Mouse (Mus musculus): ENCODE measurements around the gene Pcp2. TPM values are rescaled to one million over a fixed set of nuclear protein-coding genes. Genes with fewer than 3 reads are reported as not detected.

The Pcp2 gene
- polyA plus RNA-seq, 1 experiment from 2014 or later = 0.37 TPM

DNA sequence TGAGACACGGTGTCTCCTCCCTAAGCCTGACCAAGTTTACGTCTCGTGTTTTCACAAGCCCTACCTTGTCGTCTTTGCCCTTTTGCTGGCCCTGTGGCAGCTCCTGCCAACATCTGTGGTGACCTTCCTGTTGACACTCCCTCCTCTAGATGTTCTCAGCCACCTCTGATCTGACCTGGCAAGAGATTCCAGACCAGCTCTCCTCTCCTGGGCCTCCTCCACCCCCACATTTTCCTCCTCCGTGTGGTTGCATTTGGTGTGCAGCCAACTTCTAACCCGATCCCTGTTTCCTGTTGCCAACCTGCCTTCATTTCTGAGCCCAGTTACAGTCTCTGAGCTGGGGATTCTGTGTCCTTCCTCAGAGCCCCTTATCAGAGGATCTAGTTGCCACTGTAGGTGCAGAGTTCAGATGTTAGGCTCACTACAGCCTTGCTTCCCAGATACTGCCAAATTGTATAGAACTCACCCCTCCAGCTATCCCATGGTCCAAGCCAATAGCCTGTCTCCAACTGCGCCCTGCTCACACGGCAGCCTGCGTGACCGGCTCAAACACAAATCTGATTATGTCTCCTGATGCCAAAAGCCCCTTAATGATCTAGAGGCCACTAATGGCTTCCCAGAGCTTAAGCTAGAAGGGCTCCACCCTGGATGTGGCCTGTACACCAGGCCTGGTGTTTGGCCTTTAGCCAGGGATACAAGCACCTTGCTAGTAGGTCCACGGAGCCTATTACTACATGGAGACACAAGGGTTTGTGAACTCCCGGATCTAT lies 16.1 kb downstream of the Pcp2 start:
- Histone ChIP-seq H3K4me3 (no peak overlapping the region), H3K27me3 (replicated peaks) (no peaks in the 10 kb centered on the region), H3K9ac (no peak overlapping the region), H3K4me2 (replicated peaks) (no peak overlapping the region), H3K9me3 (no peaks in the 10 kb centered on the region), H3K4me1 (no peaks in the 10 kb centered on the region), H3K27ac (no peak overlapping the region), H3K36me3 (peaks cover 91% of the 10 kb centered on the region)
- WGBS = 93% methylated on average over 12 of the region's 12 CpGs
- no peak for ATAC-seq (ENCODE audit: low FRiP score, low read depth)

DNA sequence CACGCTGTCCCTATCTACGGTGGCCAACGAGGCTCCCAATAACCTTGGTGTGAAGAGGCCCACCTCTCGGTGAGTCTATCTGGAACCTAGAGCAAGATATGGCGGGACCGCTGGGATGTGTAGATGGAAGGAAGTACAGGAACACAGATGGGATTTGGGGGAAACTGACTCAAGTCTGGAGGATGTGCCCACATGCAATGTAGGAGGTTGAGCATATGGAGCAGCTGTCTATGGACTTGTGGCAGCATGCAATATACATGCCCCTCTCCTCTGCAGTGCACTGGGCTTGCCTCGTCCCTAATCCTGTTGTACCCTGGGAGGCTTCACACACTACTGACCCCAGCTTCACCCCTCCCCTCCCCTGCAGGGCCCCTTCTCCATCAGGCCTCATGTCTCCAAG lies 17.5 kb downstream of the Pcp2 start:
- H3K9ac ChIP-seq = no peak overlapping the region
- H3K4me2 ChIP-seq (replicated peaks) = no peak overlapping the region
- ATAC-seq (ENCODE audit: low FRiP score, low read depth) = no peak
- H3K36me3 ChIP-seq = peaks cover 91% of the 10 kb centered on the region
- H3K27ac ChIP-seq = no peak overlapping the region
- no peaks in the 10 kb centered on the region for H3K27me3 ChIP-seq (replicated peaks)
- no peaks in the 10 kb centered on the region for H3K9me3 ChIP-seq
- 89% methylated on average over 7 of the region's 7 CpGs for WGBS
- no peaks in the 10 kb centered on the region for H3K4me1 ChIP-seq
- no peak overlapping the region for H3K4me3 ChIP-seq

DNA sequence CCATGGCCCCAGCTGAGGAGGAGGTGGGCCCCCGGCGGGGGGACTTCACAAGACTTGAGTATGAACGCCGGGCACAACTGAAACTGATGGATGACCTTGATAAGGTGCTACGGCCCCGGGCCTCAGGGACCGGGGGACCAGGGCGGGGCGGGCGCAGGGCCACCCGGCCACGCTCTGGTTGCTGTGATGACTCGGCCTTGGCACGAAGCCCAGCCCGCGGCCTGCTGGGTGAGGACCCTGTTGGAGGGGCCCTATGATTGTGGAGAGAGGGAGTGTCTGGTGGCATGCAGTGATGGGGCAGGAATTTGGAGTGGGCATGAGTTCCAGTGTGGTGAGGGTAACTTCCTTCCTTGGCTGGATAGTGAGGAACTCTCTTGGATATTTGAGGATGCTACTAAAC lies 18.8 kb downstream of the Pcp2 start:
- Histone ChIP-seq H3K4me1 (no peaks in the 10 kb centered on the region), H3K9ac (no peak overlapping the region), H3K9me3 (no peaks in the 10 kb centered on the region), H3K27ac (no peak overlapping the region), H3K27me3 (replicated peaks) (no peaks in the 10 kb centered on the region), H3K4me2 (replicated peaks) (no peak overlapping the region), H3K36me3 (peaks cover 91% of the 10 kb centered on the region), H3K4me3 (no peak overlapping the region)
- WGBS = 91% methylated on average over 16 of the region's 16 CpGs
- ATAC-seq (ENCODE audit: low FRiP score, low read depth) = no peak

DNA sequence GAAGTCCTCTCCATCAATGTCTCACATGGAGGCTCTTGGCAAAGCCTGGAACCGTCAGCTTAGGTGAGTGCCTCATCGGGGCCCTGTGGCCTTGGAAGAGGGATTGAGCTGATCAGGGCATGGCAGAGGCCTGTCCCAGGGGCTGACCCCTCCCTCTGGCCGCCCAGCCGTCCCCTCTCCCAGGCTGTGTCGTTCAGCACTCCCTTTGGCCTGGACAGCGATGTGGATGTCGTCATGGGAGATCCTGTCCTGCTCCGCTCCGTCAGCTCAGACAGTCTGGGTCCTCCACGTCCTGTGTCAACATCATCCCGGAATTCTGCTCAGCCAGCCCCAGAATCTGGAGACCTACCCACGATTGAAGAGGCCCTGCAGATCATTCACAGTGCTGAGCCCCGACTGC lies 21.9 kb downstream of the Pcp2 start:
- H3K9ac ChIP-seq = no peak overlapping the region
- H3K36me3 ChIP-seq = peaks cover 74% of the 10 kb centered on the region
- H3K4me2 ChIP-seq (replicated peaks) = no peak overlapping the region
- no peak overlapping the region for H3K4me3 ChIP-seq
- WGBS = 84% methylated on average over 13 of the region's 13 CpGs
- H3K4me1 ChIP-seq = no peaks in the 10 kb centered on the region
- no peak overlapping the region for H3K27ac ChIP-seq
- no peak for ATAC-seq (ENCODE audit: low FRiP score, low read depth)
- no peaks in the 10 kb centered on the region for H3K27me3 ChIP-seq (replicated peaks)
- H3K9me3 ChIP-seq = no peaks in the 10 kb centered on the region

DNA sequence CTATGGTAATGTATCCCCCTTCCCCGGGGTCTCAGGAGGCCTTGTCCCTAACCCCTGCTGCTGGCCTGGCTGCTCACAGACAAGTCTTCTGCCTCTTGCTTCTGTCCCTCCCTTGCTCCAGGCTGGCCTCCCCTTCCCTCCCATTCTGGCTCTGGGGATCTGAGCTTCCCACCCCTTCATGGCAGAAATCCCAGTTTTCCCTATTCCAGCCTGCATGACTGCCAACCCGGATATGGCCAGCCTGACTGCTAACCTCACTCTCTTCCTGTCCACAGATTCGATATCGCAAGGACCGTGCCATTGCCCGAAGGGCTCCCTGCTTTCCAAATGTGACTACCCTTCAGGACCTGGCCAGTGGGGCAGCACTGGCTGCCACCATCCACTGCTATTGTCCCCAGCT lies 24.9 kb downstream of the Pcp2 start:
- Histone ChIP-seq H3K36me3 (peaks cover 46% of the 10 kb centered on the region), H3K27me3 (replicated peaks) (no peaks in the 10 kb centered on the region), H3K9me3 (no peaks in the 10 kb centered on the region), H3K9ac (no peak overlapping the region), H3K4me3 (no peak overlapping the region), H3K4me1 (no peaks in the 10 kb centered on the region), H3K27ac (no peak overlapping the region), H3K4me2 (replicated peaks) (no peak overlapping the region)
- 94% methylated on average over 6 of the region's 6 CpGs for WGBS
- no peak for ATAC-seq (ENCODE audit: low FRiP score, low read depth)

DNA sequence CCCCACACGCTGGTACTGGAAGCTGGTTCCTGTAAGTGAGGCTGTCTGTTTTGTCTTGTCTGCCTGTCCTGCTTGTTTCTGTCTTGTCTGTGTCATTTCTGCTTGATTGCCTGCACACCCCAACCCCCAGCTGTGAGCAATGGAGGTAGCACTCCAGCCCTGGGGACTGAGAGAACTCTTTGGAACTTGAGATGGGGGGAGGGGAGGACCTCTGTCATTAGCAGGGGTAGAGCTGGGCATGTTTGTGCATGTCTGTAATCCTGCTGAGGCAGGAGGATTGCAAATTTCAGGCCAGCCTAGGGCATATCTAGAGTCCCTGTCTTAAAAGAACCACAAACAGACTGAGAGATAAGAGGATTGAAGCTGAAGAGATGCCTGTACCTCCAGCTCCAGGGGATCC lies 26.1 kb downstream of the Pcp2 start:
- no peaks in the 10 kb centered on the region for H3K4me1 ChIP-seq
- no peaks in the 10 kb centered on the region for H3K27me3 ChIP-seq (replicated peaks)
- H3K36me3 ChIP-seq = peaks cover 41% of the 10 kb centered on the region
- H3K9me3 ChIP-seq = no peaks in the 10 kb centered on the region
- no peak overlapping the region for H3K9ac ChIP-seq
- 44% methylated on average over 1 of the region's 1 CpGs for WGBS
- H3K27ac ChIP-seq = no peak overlapping the region
- ATAC-seq (ENCODE audit: low FRiP score, low read depth) = no peak
- H3K4me2 ChIP-seq (replicated peaks) = no peak overlapping the region
- H3K4me3 ChIP-seq = no peak overlapping the region

DNA sequence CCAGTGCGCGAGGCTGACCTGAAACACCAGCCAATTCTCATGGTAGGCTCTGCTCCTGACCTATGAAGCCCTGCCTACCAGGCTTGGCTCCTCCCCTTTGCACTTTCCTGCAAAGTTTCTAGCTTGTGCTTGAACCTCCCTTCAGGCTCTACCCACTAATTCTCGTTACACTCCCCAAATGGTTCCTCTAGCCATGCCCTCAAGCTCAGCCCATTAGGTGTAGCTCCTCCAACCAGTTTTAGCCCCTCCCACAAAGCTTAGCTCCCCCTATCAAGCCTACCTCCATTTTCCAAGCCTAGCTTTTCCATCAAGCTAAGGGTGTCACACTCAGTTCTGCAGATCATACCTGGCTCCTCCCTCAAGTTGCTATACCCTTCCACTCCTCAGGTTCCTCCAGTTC lies 27.3 kb downstream of the Pcp2 start:
- peaks cover 29% of the 10 kb centered on the region for H3K36me3 ChIP-seq
- H3K9me3 ChIP-seq = no peaks in the 10 kb centered on the region
- ATAC-seq (ENCODE audit: low FRiP score, low read depth) = no peak
- no peak overlapping the region for H3K4me2 ChIP-seq (replicated peaks)
- WGBS = 76% methylated on average over 3 of the region's 3 CpGs
- H3K27ac ChIP-seq = no peak overlapping the region
- H3K9ac ChIP-seq = no peak overlapping the region
- H3K4me3 ChIP-seq = no peak overlapping the region
- no peaks in the 10 kb centered on the region for H3K27me3 ChIP-seq (replicated peaks)
- H3K4me1 ChIP-seq = no peaks in the 10 kb centered on the region

GRCm38 (mm10) chr8:3594466-3594865 lies 30.9 kb downstream of the Pcp2 start:
- no peak for ATAC-seq (ENCODE audit: low FRiP score, low read depth)
- Histone ChIP-seq H3K9ac (no peak overlapping the region), H3K4me1 (no peaks in the 10 kb centered on the region), H3K27ac (no peak overlapping the region), H3K4me2 (replicated peaks) (no peak overlapping the region), H3K4me3 (no peak overlapping the region), H3K36me3 (peaks cover 5% of the 10 kb centered on the region; the same call in 1 of the 2 replicates), H3K9me3 (no peaks in the 10 kb centered on the region), H3K27me3 (replicated peaks) (no peaks in the 10 kb centered on the region)
- 87% methylated on average over 2 of the region's 2 CpGs for WGBS

DNA sequence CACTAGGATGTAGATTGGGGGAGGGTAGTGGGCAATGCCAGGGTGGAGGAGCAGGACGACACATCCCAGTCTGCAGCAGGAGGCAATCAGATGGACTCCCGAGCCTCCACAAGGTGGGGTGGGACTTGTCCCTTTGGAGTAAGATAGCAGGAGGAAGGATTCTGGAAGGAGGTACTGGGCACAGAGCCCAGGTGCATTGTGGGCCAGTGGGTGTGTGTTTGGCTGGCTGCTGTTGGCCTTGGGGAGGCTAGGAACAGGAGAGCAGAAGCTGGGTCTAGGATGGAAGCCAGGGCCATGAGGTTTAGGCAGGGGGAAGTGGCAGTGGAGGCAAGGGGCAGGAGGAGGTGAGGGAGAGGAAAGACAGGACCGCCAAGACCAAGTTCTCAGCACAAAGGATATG lies 31.9 kb downstream of the Pcp2 start:
- 77% methylated on average over 3 of the region's 3 CpGs for WGBS

DNA sequence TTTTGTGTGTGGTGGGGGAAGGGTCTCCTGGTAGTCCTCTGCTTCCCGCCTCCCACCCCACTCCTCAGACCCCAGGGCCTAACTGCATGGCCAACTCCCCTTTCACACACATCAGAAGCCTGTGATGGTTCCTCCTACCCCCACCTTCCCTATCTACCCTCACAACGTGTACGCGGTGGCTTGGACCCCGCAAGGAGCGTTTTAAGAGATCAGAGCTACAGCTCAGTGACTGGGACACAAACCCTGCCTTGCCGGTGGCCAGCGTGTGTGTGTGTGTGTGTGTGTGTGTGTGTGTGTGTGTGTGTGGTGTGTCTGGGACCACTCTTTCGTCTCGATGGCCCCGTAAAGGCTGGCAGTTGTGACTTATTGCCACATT lies 37.1 kb downstream of the Pcp2 start:
- no peaks in the 10 kb centered on the region for H3K4me1 ChIP-seq
- H3K4me3 ChIP-seq = peak overlapping the region; percentile 82
- no peaks in the 10 kb centered on the region for H3K36me3 ChIP-seq
- WGBS = 3% methylated on average over 11 of the region's 11 CpGs
- no peak overlapping the region for H3K27ac ChIP-seq
- H3K4me2 ChIP-seq (replicated peaks) = peak overlapping the region; percentile 90
- no peaks in the 10 kb centered on the region for H3K9me3 ChIP-seq
- peak overlapping the region; percentile 82 for H3K9ac ChIP-seq
- H3K27me3 ChIP-seq (replicated peaks) = no peaks in the 10 kb centered on the region
- ATAC-seq (ENCODE audit: low FRiP score, low read depth) = peak; percentile 82

More for the DNA sequence above, 31.9 kb downstream of the Pcp2 start:
- no peaks in the 10 kb centered on the region for H3K27me3 ChIP-seq (replicated peaks)
- H3K4me1 ChIP-seq = no peaks in the 10 kb centered on the region
- no peak overlapping the region for H3K4me2 ChIP-seq (replicated peaks)
- no peak for ATAC-seq (ENCODE audit: low FRiP score, low read depth)
- H3K27ac ChIP-seq = no peak overlapping the region
- H3K36me3 ChIP-seq = no peaks in the 10 kb centered on the region
- no peaks in the 10 kb centered on the region for H3K9me3 ChIP-seq
- no peak overlapping the region for H3K9ac ChIP-seq
- no peak overlapping the region for H3K4me3 ChIP-seq

- Histone ChIP-seq H3K27me3 (replicated peaks) (no peaks in the 10 kb centered on the region), H3K9me3 (no peaks in the 10 kb centered on the region), H3K4me1 (no peaks in the 10 kb centered on the region), H3K4me2 (replicated peaks) (peak overlapping the region; percentile 90), H3K9ac (peak overlapping the region; percentile 82), H3K27ac (peak overlapping the region; percentile 53; the same call in 1 of the 2 replicates), H3K4me3 (peak overlapping the region; percentile 82), H3K36me3 (no peaks in the 10 kb centered on the region)
- WGBS = under 1% methylated on average over 77 of the region's 77 CpGs
- peak; percentile 78 for ATAC-seq (ENCODE audit: low FRiP score, low read depth)
Measured at GRCm38 (mm10) chr8:3587391-3588257, 37.7 kb downstream of the Pcp2 start.

DNA sequence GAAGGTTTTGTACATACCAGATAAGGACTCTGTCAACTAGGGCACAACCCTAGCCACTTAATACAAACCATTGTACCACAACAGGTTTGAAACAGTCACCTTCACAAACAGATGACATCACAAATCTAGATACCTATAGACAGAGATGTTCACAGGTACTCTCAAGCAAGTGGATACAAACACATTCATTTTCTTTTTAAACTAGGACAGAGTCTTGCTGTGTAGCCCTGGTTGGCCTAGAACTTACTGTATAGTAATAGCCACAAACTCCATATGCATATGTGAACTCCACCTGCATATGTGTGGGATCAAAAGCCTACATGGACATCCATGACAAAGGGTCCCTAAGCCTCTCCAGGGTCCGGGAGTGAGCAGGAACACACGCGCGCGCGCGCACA lies 38.4 kb downstream of the Pcp2 start, which contains the start of gene Camsap3:
Gene Camsap3, plus strand, starts transcription at position 301 of the 398 bp plus-strand sequence.
- 5% methylated on average over 7 of the region's 7 CpGs for WGBS
- Histone ChIP-seq H3K4me3 (peak within 1 kb of the TSS; percentile 82), H3K9me3 (no peaks in the 10 kb centered on the region), H3K27me3 (replicated peaks) (no peaks in the 10 kb centered on the region), H3K4me1 (no peaks in the 10 kb centered on the region), H3K4me2 (replicated peaks) (peak within 1 kb of the TSS; percentile 90), H3K9ac (peak within 1 kb of the TSS; percentile 82), H3K27ac (peak within 1 kb of the TSS; percentile 53; the same call in 1 of the 2 replicates), H3K36me3 (no peaks in the 10 kb centered on the region)
- no peak; the same call in 1 of the 2 replicates for ATAC-seq (ENCODE audit: low FRiP score, low read depth)
